Mouse (Mus musculus) megakaryocyte, embryonic 14.5 days (primary cell): ENCODE results near the gene Khdrbs2. TPM values are rescaled to one million over a fixed set of nuclear protein-coding genes. Genes with fewer than 3 reads are reported as not detected.
A peak's percentile ranks its signal among the peaks of the same experiment; 100 is the strongest.

Experiments
- H3K27me3 ChIP-seq: replicated peaks from 2 replicates; pipeline ENCODE3; 2012; ENCODE audit warnings: inconsistent platforms
- H3K36me3 ChIP-seq: replicated peaks from 2 replicates; pipeline ENCODE3; 2012; ENCODE audit warnings: low read length, inconsistent platforms, mixed read lengths
- H3K4me1 ChIP-seq: 2 replicates; pipeline ENCODE4 v1.6.1; 2012; ENCODE audit warnings: inconsistent platforms
- H3K4me3 ChIP-seq: replicated peaks from 2 replicates; pipeline ENCODE3; 2012; ENCODE audit warnings: moderate library complexity, mild to moderate bottlenecking, inconsistent platforms
- H3K9me3 ChIP-seq: 2 replicates; pipeline ENCODE4 v1.6.1; 2012; ENCODE audit warnings: inconsistent platforms
- FLI1 ChIP-seq: IDR thresholded peaks from 2 replicates; pipeline ENCODE4 v1.6.1; 2012; ENCODE audit warnings: low read length, inconsistent platforms, mixed read lengths
- GATA1 ChIP-seq: IDR thresholded peaks from 3 replicates; pipeline ENCODE4 v1.6.1; 2012; ENCODE audit warnings: mixed read lengths, low read length, inconsistent platforms, borderline replicate concordance
- polyA plus RNA-seq: library from polyadenylated mRNA; stranded (reverse); fragments of >175 nt; gene quantifications from 2 replicates; pipeline ENCODE4 v1.2.3, GENCODE M21; 2012; ENCODE audit warnings: low replicate concordance; ENCODE audit not compliant: insufficient read depth

Gene Khdrbs2
- not detected in 2 replicates for polyA plus RNA-seq

GRCm38 (mm10) chr1:32172506-32173239, at the start of gene Khdrbs2:
Gene Khdrbs2 (plus strand): TSS chr1:32172714.
- H3K4me3 ChIP-seq = peak within 1 kb of the TSS; percentile 83

GRCm38 (mm10) chr1:32174566-32174965, 2.1 kb downstream of the Khdrbs2 start:
- Histone ChIP-seq H3K36me3 (no peaks in the 10 kb centered on the region), H3K4me1 (peaks cover 9% of the 10 kb centered on the region), H3K4me3 (no peak overlapping the region), H3K27me3 (peaks cover 15% of the 10 kb centered on the region), H3K9me3 (peaks cover 8% of the 10 kb centered on the region; the same call in 1 of the 2 replicates)
- TF ChIP-seq GATA1 (no peak), FLI1 (no peak)

More at GRCm38 (mm10) chr1:32172506-32173239, at the start of gene Khdrbs2:
- peaks cover 8% of the 10 kb centered on the region; the same call in 1 of the 2 replicates for H3K9me3 ChIP-seq
- H3K36me3 ChIP-seq = no peaks in the 10 kb centered on the region
- H3K4me1 ChIP-seq = peaks cover 9% of the 10 kb centered on the region
- TF ChIP-seq FLI1 = no peak
- no peak for TF ChIP-seq GATA1
- H3K27me3 ChIP-seq = peaks cover 15% of the 10 kb centered on the region

- no peaks in the 10 kb centered on the region for H3K9me3 ChIP-seq
- TF ChIP-seq GATA1 (no peak), FLI1 (no peak)
- H3K4me1 ChIP-seq = no peaks in the 10 kb centered on the region
- no peak overlapping the region for H3K4me3 ChIP-seq
- H3K36me3 ChIP-seq = no peaks in the 10 kb centered on the region
- no peaks in the 10 kb centered on the region for H3K27me3 ChIP-seq
These were observed 27.2 kb downstream of the Khdrbs2 start for GRCm38 (mm10) chr1:32199664-32200260.

GRCm38 (mm10) chr1:32248443-32248842, 75.9 kb downstream of the Khdrbs2 start:
- TF ChIP-seq FLI1 = no peak
- no peak for TF ChIP-seq GATA1
- H3K27me3 ChIP-seq = no peaks in the 10 kb centered on the region
- no peaks in the 10 kb centered on the region for H3K36me3 ChIP-seq
- H3K4me3 ChIP-seq = no peak overlapping the region
- no peaks in the 10 kb centered on the region for H3K4me1 ChIP-seq
- no peaks in the 10 kb centered on the region for H3K9me3 ChIP-seq

- Histone ChIP-seq H3K9me3 (no peaks in the 10 kb centered on the region), H3K27me3 (no peaks in the 10 kb centered on the region), H3K36me3 (no peaks in the 10 kb centered on the region), H3K4me1 (no peaks in the 10 kb centered on the region), H3K4me3 (no peak overlapping the region)
- TF ChIP-seq GATA1 = no peak
- TF ChIP-seq FLI1 = no peak
These were observed 77.1 kb downstream of the Khdrbs2 start for GRCm38 (mm10) chr1:32249602-32250001.

- H3K9me3 ChIP-seq = no peaks in the 10 kb centered on the region
- no peak overlapping the region for H3K4me3 ChIP-seq
- H3K4me1 ChIP-seq = no peaks in the 10 kb centered on the region
- no peak for TF ChIP-seq GATA1
- TF ChIP-seq FLI1 = no peak
- no peaks in the 10 kb centered on the region for H3K27me3 ChIP-seq
- no peaks in the 10 kb centered on the region for H3K36me3 ChIP-seq
These were observed 77.8 kb downstream of the Khdrbs2 start for GRCm38 (mm10) chr1:32250337-32250736.

GRCm38 (mm10) chr1:32258942-32259341, 86.4 kb downstream of the Khdrbs2 start:
- H3K27me3 ChIP-seq = no peaks in the 10 kb centered on the region
- 0 out of 2 replicates have a peak, but pooled peaks cover 3% of the 10 kb centered on the region for H3K9me3 ChIP-seq
- no peak overlapping the region for H3K4me3 ChIP-seq
- TF ChIP-seq FLI1 (no peak), GATA1 (no peak)
- H3K36me3 ChIP-seq = no peaks in the 10 kb centered on the region
- no peaks in the 10 kb centered on the region for H3K4me1 ChIP-seq

- no peaks in the 10 kb centered on the region for H3K4me1 ChIP-seq
These were observed 98.0 kb downstream of the Khdrbs2 start for GRCm38 (mm10) chr1:32270519-32270918.

GRCm38 (mm10) chr1:32294702-32295101, 122.2 kb downstream of the Khdrbs2 start:
- no peaks in the 10 kb centered on the region for H3K36me3 ChIP-seq
- TF ChIP-seq GATA1 (no peak), FLI1 (no peak)
- H3K4me3 ChIP-seq = no peak overlapping the region
- no peaks in the 10 kb centered on the region for H3K4me1 ChIP-seq
- H3K27me3 ChIP-seq = no peaks in the 10 kb centered on the region
- no peaks in the 10 kb centered on the region for H3K9me3 ChIP-seq

More at GRCm38 (mm10) chr1:32270519-32270918, 98.0 kb downstream of the Khdrbs2 start:
- no peaks in the 10 kb centered on the region for H3K9me3 ChIP-seq
- H3K4me3 ChIP-seq = no peak overlapping the region
- TF ChIP-seq GATA1 = no peak
- H3K36me3 ChIP-seq = no peaks in the 10 kb centered on the region
- H3K27me3 ChIP-seq = no peaks in the 10 kb centered on the region

- no peaks in the 10 kb centered on the region for H3K27me3 ChIP-seq
- H3K4me1 ChIP-seq = no peaks in the 10 kb centered on the region
- no peaks in the 10 kb centered on the region for H3K36me3 ChIP-seq
- no peak overlapping the region for H3K4me3 ChIP-seq
- no peak for TF ChIP-seq GATA1
- no peak for TF ChIP-seq FLI1
- H3K9me3 ChIP-seq = peaks cover 3% of the 10 kb centered on the region; the same call in 1 of the 2 replicates
These were observed 128.9 kb downstream of the Khdrbs2 start for GRCm38 (mm10) chr1:32301391-32301790.
